Comparison of ENCODE assay signal across 8 mouse cellular contexts in the genomic region with DNA sequence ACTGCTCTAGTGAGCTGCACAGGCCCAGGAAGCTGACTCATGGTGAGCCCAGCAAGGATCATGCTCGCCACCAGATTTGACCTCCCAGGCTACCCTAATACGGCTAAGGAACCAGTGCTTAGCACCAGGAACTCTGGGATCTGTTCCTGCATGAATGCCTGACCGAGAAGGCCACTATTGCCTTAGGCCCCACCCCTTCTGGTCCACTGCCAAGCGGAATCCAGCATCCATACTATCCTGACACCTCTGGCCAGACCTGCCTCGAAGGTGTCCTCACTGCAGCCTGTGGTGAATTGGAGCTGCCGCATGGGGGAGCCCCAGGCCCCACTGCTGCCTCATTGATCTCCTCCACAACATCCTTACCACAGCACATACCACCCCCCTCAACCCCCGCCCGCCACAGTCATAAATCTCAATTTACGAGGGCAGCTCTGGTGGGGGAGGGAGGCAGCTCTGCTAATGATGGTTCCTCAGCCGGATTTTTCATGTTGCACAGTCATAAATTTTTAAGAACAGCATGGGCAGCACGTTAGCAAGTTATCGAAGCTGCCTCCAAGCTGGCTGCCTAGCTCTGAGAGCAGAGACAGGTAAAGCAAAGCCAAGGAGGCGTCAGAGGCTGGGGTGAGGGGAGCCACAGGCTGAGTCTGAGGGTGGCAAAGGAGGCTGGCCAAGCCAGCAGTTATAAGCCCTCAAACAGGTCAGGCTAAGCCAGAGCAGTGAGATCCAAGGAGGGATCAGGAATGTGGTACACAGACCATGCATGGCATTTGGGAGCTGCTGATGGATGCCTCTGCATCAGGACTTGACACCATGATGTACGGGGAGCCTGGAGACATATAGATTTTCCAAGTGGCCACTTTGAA. TPM values are rescaled to one million over a fixed set of nuclear protein-coding genes. Genes with fewer than 3 reads are reported as not detected.
DNase-seq lines count a peak whose midpoint lies in the region; ATAC-seq and TF ChIP-seq lines count a peak whose summit lies in the region.

No protein-coding gene starts in this region.

- no peaks in the 10 kb centered on the region for H3K9me3 ChIP-seq in heart, embryonic 12.5 days (replicated peaks)
- H3K9me3 ChIP-seq in ES-E14 (ENCODE audit: control insufficient read depth, insufficient read depth, low read depth, low read length), result no peaks in the 10 kb centered on the region
- H3K9me3 ChIP-seq in forebrain, embryonic 12.5 days, result no peaks in the 10 kb centered on the region
- no peaks in the 10 kb centered on the region for H3K9me3 ChIP-seq in neural tube, embryonic 11.5 days (ENCODE audit: control insufficient read depth, low read length)

- 67% methylated on average over 14 of the region's 14 CpGs for WGBS in heart, embryonic 12.5 days
- 65% methylated on average over 14 of the region's 14 CpGs for WGBS in forebrain, embryonic 12.5 days
- WGBS in neural tube, embryonic 11.5 days, result 19% methylated on average over 14 of the region's 14 CpGs

- H3K4me3 ChIP-seq in heart, embryonic 12.5 days, result no peak overlapping the region
- no peak overlapping the region for H3K4me3 ChIP-seq in ES-E14 (ENCODE audit: insufficient read depth in 1 of 2, low read depth in 1 of 2, low read length in 2 of 2, poor library complexity in 1 of 2, severe bottlenecking in 1 of 2)
- H3K4me3 ChIP-seq in forebrain, embryonic 12.5 days (replicated peaks), result no peak overlapping the region
- H3K4me3 ChIP-seq in neural tube, embryonic 11.5 days (ENCODE audit: low read depth, low read length), result no peak overlapping the region

- no peak overlapping the region for H3K9ac ChIP-seq in heart, embryonic 12.5 days
- H3K9ac ChIP-seq in ES-E14 (ENCODE audit: insufficient read depth, low read depth, low read length, poor library complexity, severe bottlenecking), result no peak overlapping the region; the same call in 1 of the 2 replicates
- no peak overlapping the region for H3K9ac ChIP-seq in forebrain, embryonic 12.5 days
- no peak overlapping the region for H3K9ac ChIP-seq in neural tube, embryonic 11.5 days (ENCODE audit: low read length)

- ATAC-seq in heart, embryonic 12.5 days (ENCODE audit: insufficient number of reproducible peaks, low FRiP score), result peak; percentile 7; the same call in 1 of the 2 replicates
- no peak for ATAC-seq in forebrain, embryonic 12.5 days (ENCODE audit: low FRiP score)
- peak; percentile 67 for ATAC-seq in neural tube, embryonic 11.5 days (ENCODE audit: insufficient read depth, low FRiP score, low TSS enrichment)

- peaks cover 21% of the 10 kb centered on the region for H3K36me3 ChIP-seq in heart, embryonic 12.5 days
- H3K36me3 ChIP-seq in ES-E14 (ENCODE audit: control insufficient read depth, insufficient read depth, low read length, poor library complexity, severe bottlenecking), result peaks cover 6% of the 10 kb centered on the region; the same call in 1 of the 2 replicates
- H3K36me3 ChIP-seq in forebrain, embryonic 12.5 days (replicated peaks), result peaks cover 3% of the 10 kb centered on the region; the same call in 1 of the 2 replicates
- H3K36me3 ChIP-seq in neural tube, embryonic 11.5 days (ENCODE audit: control insufficient read depth, insufficient read depth, low read length), result no peaks in the 10 kb centered on the region

- DNase-seq in heart, adult 8-10 months (ENCODE audit: low spot score), result no peak
- peak; percentile 33 for DNase-seq in ES-E14 (ENCODE audit: low read depth, low spot score)
- peak; percentile 83 for DNase-seq in kidney, postnatal 10 days
- DNase-seq in neural tube, embryonic 11.5 days (ENCODE audit: low spot score), result peak; percentile 78
- no peak for DNase-seq in frontal cortex, postnatal 10 days (ENCODE audit: low spot score in 2 of 2)
- DNase-seq in heart, adult 11 months, result no peak

- no peak overlapping the region for H3K4me2 ChIP-seq in heart, embryonic 12.5 days
- no peak overlapping the region for H3K4me2 ChIP-seq in forebrain, embryonic 12.5 days
- H3K4me2 ChIP-seq in neural tube, embryonic 11.5 days (ENCODE audit: low read depth), result no peak overlapping the region

- in situ Hi-C loops in ES-E14 (cut with MboI; ENCODE audit: low sequenced_read_pairs in 2 of 2, unreplicated experiment in 2 of 2), result no loop called here

- H3K27ac ChIP-seq in heart, embryonic 12.5 days (ENCODE audit: poor library complexity, severe bottlenecking), result no peak overlapping the region
- H3K27ac ChIP-seq in ES-E14 (ENCODE audit: insufficient read depth, low read depth, low read length, poor library complexity, severe bottlenecking), result no peak overlapping the region
- peak overlapping the region; percentile 37; the same call in 1 of the 2 replicates for H3K27ac ChIP-seq in forebrain, embryonic 12.5 days
- H3K27ac ChIP-seq in neural tube, embryonic 11.5 days (ENCODE audit: low read depth, low read length), result peak overlapping the region; percentile 24; the same call in 1 of the 2 replicates

- H3K4me1 ChIP-seq in heart, embryonic 12.5 days (replicated peaks), result peaks cover 25% of the 10 kb centered on the region
- peaks cover 0 to 12% of the 10 kb centered on the region in 2 experiments; a peak in 1 of 4 replicates for H3K4me1 ChIP-seq in ES-E14 (ENCODE audit: control insufficient read depth in 2 of 2, insufficient read depth in 2 of 2, low read length in 2 of 2, poor library complexity in 1 of 2)
- peaks cover 54% of the 10 kb centered on the region for H3K4me1 ChIP-seq in forebrain, embryonic 12.5 days
- H3K4me1 ChIP-seq in neural tube, embryonic 11.5 days (ENCODE audit: control insufficient read depth, insufficient read depth, low read length), result peaks cover 19% of the 10 kb centered on the region

- no peaks in the 10 kb centered on the region for H3K27me3 ChIP-seq in heart, embryonic 12.5 days (replicated peaks)
- H3K27me3 ChIP-seq in forebrain, embryonic 12.5 days, result no peaks in the 10 kb centered on the region
- no peaks in the 10 kb centered on the region for H3K27me3 ChIP-seq in neural tube, embryonic 11.5 days (ENCODE audit: control insufficient read depth, insufficient read depth, low read length)

TF ChIP-seq in ES-E14, 5 proteins besides CTCF, POLR2A, EP300 and RAD21:
- TF ChIP-seq MAFK (IDR thresholded peaks at IDR 0.05; ENCODE audit: insufficient read depth, low read depth, low read length) (0 out of 2 replicates have a peak, but pooled peaks have one; percentile 13), CHD2 (IDR thresholded peaks at IDR 0.05; ENCODE audit: low read depth, low read length) (no peak), ZC3H11A (IDR thresholded peaks at IDR 0.05; ENCODE audit: borderline replicate concordance, low read depth, low read length) (no peak), ZNF384 (IDR thresholded peaks at IDR 0.05; ENCODE audit: low read depth, low read length) (no peak), HCFC1 (IDR thresholded peaks at IDR 0.05; ENCODE audit: borderline replicate concordance, insufficient read depth, low read length) (no peak)

RNA-seq across cellular contexts. Expression of gene Dmap1, which starts 23.3 kb away (rescaled TPM):
- polyA plus RNA-seq in heart, embryonic 12.5 days (2016; fragmentation: Nextera tagmentation; extraction: Ambion mirVana), result 44.0 and 47.2 TPM in 2 replicates
- 10 to 100 TPM; 15.9 to 23.7 (median 20.9) TPM for total RNA-seq in heart, adult 8-10 months (2022)
- total RNA-seq in ES-E14 (2012; rRNA removed), result 53.6 and 55.5 TPM in 2 replicates
- 73.1 and 76.4 TPM in 2 replicates for polyA plus RNA-seq in forebrain, embryonic 12.5 days (2016; fragmentation: Nextera tagmentation; extraction: Ambion mirVana)
- 80.3 and 85.3 TPM in 2 replicates for polyA plus RNA-seq in neural tube, embryonic 11.5 days (2014; fragmentation: Nextera tagmentation; extraction: Ambion mirVana)

Comparison
In these comparisons a context has a peak if more than half of its experiments do, and no peak if none do; other contexts are left out.
1. H3K27ac ChIP-seq: peak in forebrain, embryonic 12.5 days (single experiment) and neural tube, embryonic 11.5 days (single experiment); none in heart, embryonic 12.5 days (single experiment) and ES-E14 (single experiment).
2. DNase-seq: peak in ES-E14 (single experiment), kidney, postnatal 10 days (single experiment) and neural tube, embryonic 11.5 days (single experiment); none in heart, adult 8-10 months (single experiment), frontal cortex, postnatal 10 days (0 of 2) and heart, adult 11 months (single experiment).